Mouse (Mus musculus) gastrocnemius, adult 2 months (tissue): ENCODE measurements around the gene Tm6sf2. TPM values are rescaled to one million over a fixed set of nuclear protein-coding genes. Genes with fewer than 3 reads are reported as not detected.
A peak's percentile ranks its signal among the peaks of the same experiment; 100 is the strongest.

Source experiments
- DNase-seq: peaks from one replicate; pipeline ENCODE4 v3.0.0; 2022
- H3K27ac ChIP-seq: fragments of 200-600 bp; 2 replicates; pipeline ENCODE4 v1.8.1; 2022; ENCODE audit warnings: mild to moderate bottlenecking
- H3K4me3 ChIP-seq: fragments of 200-600 bp; 2 replicates; pipeline ENCODE4 v1.8.1; 2022; ENCODE audit warnings: mild to moderate bottlenecking, moderate library complexity
- CTCF ChIP-seq: fragments of 200-600 bp; IDR thresholded peaks from 2 replicates; pipeline ENCODE4 v1.8.1; 2022; ENCODE audit warnings: antibody characterized with exemption, mild to moderate bottlenecking, moderate library complexity
- intact Hi-C: fragments of 180-260 bp; cut with DNase I; formaldehyde crosslinking; loops from one replicate; pipeline ENCODE4 v1.15.1; 2025
- total RNA-seq, 2 experiments: library from RNA; stranded (reverse); gene quantifications; 2 replicates each; pipeline ENCODE4 v1.2.3; 2021

Gene Tm6sf2
- total RNA-seq, 2 experiments from 2014 or later, result 0.33 to 1.0 TPM

- DNase-seq, result no peak
- intact Hi-C loops, result loop anchor here (1.0 to 2.0 kb wide), 3 partner anchors 18 to 118 kb away; no protein-coding TSS in a partner anchor
- Histone ChIP-seq H3K4me3 (peak overlapping the region; percentile 47), H3K27ac (no peak overlapping the region)
- no peak for TF ChIP-seq CTCF
These were observed 32.2 kb downstream of the Tm6sf2 start for GRCm38 (mm10) chr8:70104922-70105321.

GRCm38 (mm10) chr8:70110451-70110850 lies 37.7 kb downstream of the Tm6sf2 start:
- H3K27ac ChIP-seq, result no peak overlapping the region
- no peak for DNase-seq
- intact Hi-C loops, result no loop called here
- no peak for TF ChIP-seq CTCF
- no peak overlapping the region for H3K4me3 ChIP-seq

DNA sequence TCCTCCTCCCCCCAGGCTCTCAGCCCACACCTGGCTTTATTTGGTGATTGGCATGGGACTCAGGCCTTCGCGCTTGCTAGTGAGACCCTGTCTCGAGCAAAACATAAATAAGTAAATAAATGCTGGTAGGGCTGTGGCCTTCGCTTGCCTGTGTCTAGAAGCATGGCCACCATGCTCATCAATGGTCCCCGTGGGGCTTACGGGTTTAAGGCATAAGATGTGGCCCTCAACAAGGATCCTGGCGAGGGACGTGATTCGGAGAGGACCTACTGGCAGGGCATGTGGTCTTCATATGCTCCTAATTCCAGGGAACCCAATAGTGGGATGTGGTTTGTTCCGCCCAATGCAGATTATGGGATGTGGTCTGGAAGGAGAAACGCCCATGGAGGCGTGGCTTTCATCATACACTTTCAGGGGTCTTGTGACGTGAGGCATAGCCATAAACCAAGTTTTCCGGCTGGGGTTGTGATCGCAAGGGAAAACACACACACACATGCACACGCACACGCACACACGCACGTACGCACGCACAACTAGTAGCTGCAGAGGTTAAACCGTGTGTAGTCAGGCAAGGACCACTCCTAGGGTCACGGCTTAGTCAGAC lies 38.6 kb downstream of the Tm6sf2 start:
- intact Hi-C loops, result no loop called here
- no peak overlapping the region for H3K27ac ChIP-seq
- H3K4me3 ChIP-seq, result no peak overlapping the region
- DNase-seq, result no peak
- no peak for TF ChIP-seq CTCF

GRCm38 (mm10) chr8:70112401-70113016 lies 39.8 kb downstream of the Tm6sf2 start:
- Histone ChIP-seq H3K4me3 (no peak overlapping the region), H3K27ac (no peak overlapping the region)
- DNase-seq, result no peak
- TF ChIP-seq CTCF, result no peak
- intact Hi-C loops, result no loop called here

GRCm38 (mm10) chr8:70114488-70114887 lies 41.8 kb downstream of the Tm6sf2 start:
- intact Hi-C loops, result no loop called here
- Histone ChIP-seq H3K27ac (no peak overlapping the region), H3K4me3 (no peak overlapping the region)
- DNase-seq, result no peak
- TF ChIP-seq CTCF, result no peak

DNA sequence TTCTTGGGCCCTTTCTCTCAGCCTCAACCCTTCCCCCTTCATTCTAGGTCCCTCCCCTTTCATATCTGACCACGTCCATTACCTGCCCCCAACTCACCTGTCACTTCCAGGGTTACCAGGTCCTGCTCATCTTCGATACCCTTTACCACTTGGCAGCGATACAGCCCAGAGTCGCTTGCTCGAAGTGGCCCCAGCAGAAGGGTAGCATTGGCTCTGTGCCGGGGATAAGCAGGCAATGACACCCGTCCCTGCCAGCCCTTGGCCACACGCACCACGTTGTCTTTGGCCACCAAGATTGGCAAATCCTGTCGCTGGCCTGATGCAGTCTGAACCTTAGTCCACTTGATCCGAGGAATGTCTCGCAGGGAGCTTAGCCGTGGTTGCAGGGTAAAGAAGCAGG lies 42.2 kb downstream of the Tm6sf2 start:
- Histone ChIP-seq H3K27ac (no peak overlapping the region), H3K4me3 (no peak overlapping the region)
- intact Hi-C loops, result no loop called here
- no peak for TF ChIP-seq CTCF
- no peak for DNase-seq

GRCm38 (mm10) chr8:70117611-70118010 lies 44.9 kb downstream of the Tm6sf2 start:
- Histone ChIP-seq H3K4me3 (no peak overlapping the region), H3K27ac (no peak overlapping the region)
- DNase-seq, result no peak
- no peak for TF ChIP-seq CTCF
- intact Hi-C loops, result no loop called here

GRCm38 (mm10) chr8:70118726-70119700 lies 46.3 kb downstream of the Tm6sf2 start:
- Histone ChIP-seq H3K27ac (no peak overlapping the region), H3K4me3 (no peak overlapping the region)
- intact Hi-C loops, result no loop called here
- no peak for DNase-seq
- no peak for TF ChIP-seq CTCF

DNA sequence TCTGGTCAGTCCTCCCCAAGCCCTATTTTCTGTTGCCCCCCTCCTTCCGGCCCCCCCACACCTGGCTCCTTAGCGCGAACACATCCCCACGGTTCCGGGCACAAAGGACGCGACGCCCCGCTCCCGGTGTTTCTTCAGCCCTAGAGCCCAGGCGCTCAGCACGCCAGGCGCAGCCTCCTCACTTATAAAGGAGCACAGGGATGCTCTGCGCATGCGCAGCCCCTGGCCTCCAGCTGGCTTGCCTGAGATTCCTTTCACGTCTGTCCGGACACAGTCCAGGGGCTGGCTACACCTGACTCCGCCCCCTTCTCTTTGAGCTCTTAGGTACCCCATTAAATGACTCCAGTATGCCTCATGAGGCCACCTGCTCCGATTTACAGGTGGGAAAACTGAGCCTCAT lies 47.9 kb downstream of the Tm6sf2 start, which contains the start of gene Ncan:
Ncan (minus strand) TSS at position 207 of the 400 bp plus-strand sequence.
- peak; percentile 54 for DNase-seq
- Histone ChIP-seq H3K4me3 (no peak within 1 kb of the TSS), H3K27ac (no peak within 1 kb of the TSS)
- no peak for TF ChIP-seq CTCF
- intact Hi-C loops, result no loop called here

DNA sequence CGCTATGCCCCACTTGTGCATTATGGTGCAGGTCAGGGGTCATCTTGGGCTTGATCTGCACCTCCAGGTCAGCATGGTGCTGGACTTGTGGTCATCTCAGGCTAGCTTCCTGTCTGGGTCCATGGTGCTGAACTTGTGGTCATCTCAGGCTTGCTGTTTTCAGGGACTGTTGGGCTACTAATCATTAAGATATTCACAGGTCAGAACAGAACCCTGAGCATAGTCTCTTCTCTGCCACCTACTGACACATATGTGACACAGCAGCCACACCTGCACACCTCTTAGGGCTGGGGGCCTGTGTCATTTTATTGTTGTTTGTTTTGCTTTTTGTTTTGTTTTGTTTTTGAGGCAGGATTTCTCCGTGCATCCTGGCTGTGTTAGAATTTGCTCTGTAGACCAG lies 50.1 kb downstream of the Tm6sf2 start:
- intact Hi-C loops, result loop anchor here (1.0 kb wide), 1 partner anchor 19 kb away; no protein-coding TSS in a partner anchor
- Histone ChIP-seq H3K27ac (no peak overlapping the region), H3K4me3 (no peak overlapping the region)
- no peak for DNase-seq
- peak; percentile 73 for TF ChIP-seq CTCF

DNA sequence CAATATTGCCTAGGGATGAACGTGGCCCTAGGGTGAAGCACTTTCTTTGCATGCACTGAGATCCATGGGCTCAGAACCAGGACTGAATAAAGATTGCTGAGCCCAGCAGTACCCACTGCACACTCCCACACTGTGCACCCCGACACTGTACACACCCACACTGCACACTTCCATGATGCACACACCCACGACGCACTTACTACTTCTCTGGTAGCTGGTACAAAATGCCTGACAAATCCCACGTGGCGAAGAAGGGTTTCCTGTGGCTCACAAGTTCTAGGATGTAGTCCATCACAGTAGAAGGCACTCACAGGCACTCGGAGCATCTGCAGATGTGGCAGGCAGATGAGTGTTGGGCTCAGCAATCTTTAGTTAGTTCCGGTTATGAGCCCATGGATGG lies 52.3 kb downstream of the Tm6sf2 start:
- H3K27ac ChIP-seq, result no peak overlapping the region
- intact Hi-C loops, result no loop called here
- no peak for TF ChIP-seq CTCF
- H3K4me3 ChIP-seq, result no peak overlapping the region
- DNase-seq, result no peak

- H3K4me3 ChIP-seq, result no peak overlapping the region
- H3K27ac ChIP-seq, result peak overlapping the region; percentile 78
- intact Hi-C loops, result no loop called here
These were observed 55.7 kb downstream of the Tm6sf2 start for GRCm38 (mm10) chr8:70128435-70128834.

More at GRCm38 (mm10) chr8:70128435-70128834, 55.7 kb downstream of the Tm6sf2 start:
- no peak for TF ChIP-seq CTCF
- peak; percentile 80 for DNase-seq
